Mouse (Mus musculus) cortical plate, adult 2 months (tissue): ENCODE data around the gene Prss56.

Experiments
- CTCF ChIP-seq: fragments of 200-500 bp; IDR thresholded peaks from 2 replicates; pipeline ENCODE4 v1.5.1; 2011; ENCODE audit warnings: mild to moderate bottlenecking, control low read depth, low read length; ENCODE audit not compliant: insufficient read depth; ENCODE audit errors: extremely low read depth
- POLR2A ChIP-seq: fragments of 200-500 bp; IDR thresholded peaks from 2 replicates; pipeline ENCODE4 v1.6.1; 2011; ENCODE audit warnings: mild to moderate bottlenecking, low read length, control low read depth; ENCODE audit not compliant: insufficient read depth; ENCODE audit errors: extremely low read depth

- TF ChIP-seq POLR2A: no peak
- TF ChIP-seq CTCF: peak; percentile 74
These were observed 3.9 kb downstream of the Prss56 start for GRCm38 (mm10) chr1:87187037-87187355.
